ENCODE assay signal across 8 mouse cellular contexts in genomic region chr15:97964836-97965187, GRCm38 (mm10). TPM values are rescaled to one million over a fixed set of nuclear protein-coding genes. Genes with fewer than 3 reads are reported as not detected.
DNase-seq lines count a peak whose midpoint lies in the region; ATAC-seq and TF ChIP-seq lines count a peak whose summit lies in the region.

No protein-coding gene starts in this region.

- no peak for TF ChIP-seq POLR2A in ES-Bruce4 (IDR thresholded peaks at IDR 0.05; ENCODE audit: insufficient read depth, low read length)

- H3K4me2 ChIP-seq in forebrain, embryonic 12.5 days: peak overlapping the region; percentile 78
- peak overlapping the region; percentile 93 for H3K4me2 ChIP-seq in liver, embryonic 13.5 days

- WGBS in forebrain, embryonic 12.5 days: 13% methylated on average over 7 of the region's 7 CpGs
- 42% methylated on average over 7 of the region's 7 CpGs for WGBS in liver, embryonic 13.5 days (ENCODE audit: insufficient replicate concordance)

- H3K4me3 ChIP-seq in gastrocnemius, adult 2 months: peak overlapping the region; percentile 92
- peak overlapping the region; percentile 81 for H3K4me3 ChIP-seq in ES-Bruce4 (ENCODE audit: low read depth, low read length)
- H3K4me3 ChIP-seq in forebrain, embryonic 12.5 days (replicated peaks): peak overlapping the region; percentile 58
- H3K4me3 ChIP-seq in liver, embryonic 13.5 days (replicated peaks): peak overlapping the region; percentile 72

- no peak; the same call in 1 of the 2 replicates for ATAC-seq in forebrain, embryonic 12.5 days (ENCODE audit: low FRiP score)
- ATAC-seq in liver, embryonic 13.5 days (ENCODE audit: low read depth): no peak

- no peak for TF ChIP-seq EP300 in ES-Bruce4 (IDR thresholded peaks at IDR 0.05; ENCODE audit: insufficient read depth, low read depth, low read length)

- no peaks in the 10 kb centered on the region for H3K9me3 ChIP-seq in ES-Bruce4 (replicated peaks; ENCODE audit: control insufficient read depth, insufficient read depth, low read length, poor library complexity, severe bottlenecking)
- no peaks in the 10 kb centered on the region for H3K9me3 ChIP-seq in forebrain, embryonic 12.5 days
- no peaks in the 10 kb centered on the region for H3K9me3 ChIP-seq in liver, embryonic 13.5 days (replicated peaks)

- peak overlapping the region; percentile 80 for H3K9ac ChIP-seq in ES-Bruce4 (ENCODE audit: low read depth, poor library complexity, severe bottlenecking)
- peak overlapping the region; percentile 68 for H3K9ac ChIP-seq in forebrain, embryonic 12.5 days
- H3K9ac ChIP-seq in liver, embryonic 13.5 days: peak overlapping the region; percentile 81

- H3K36me3 ChIP-seq in ES-Bruce4 (ENCODE audit: control insufficient read depth, insufficient read depth, low read length, poor library complexity, severe bottlenecking): no peaks in the 10 kb centered on the region
- no peaks in the 10 kb centered on the region for H3K36me3 ChIP-seq in forebrain, embryonic 12.5 days (replicated peaks)
- no peaks in the 10 kb centered on the region for H3K36me3 ChIP-seq in liver, embryonic 13.5 days

- peak overlapping the region; percentile 92; the same call in 1 of the 2 replicates for H3K27ac ChIP-seq in gastrocnemius, adult 2 months
- H3K27ac ChIP-seq in ES-Bruce4 (ENCODE audit: insufficient read depth, low read length): no peak overlapping the region
- peak overlapping the region; percentile 89 for H3K27ac ChIP-seq in forebrain, embryonic 12.5 days
- no peak overlapping the region for H3K27ac ChIP-seq in liver, embryonic 13.5 days

- intact Hi-C loops in gastrocnemius, adult 2 months (cut with DNase I): loop anchor here (5.0 kb wide), 2 partner anchors 192 to 212 kb away; no protein-coding TSS in a partner anchor

- no peaks in the 10 kb centered on the region for H3K27me3 ChIP-seq in ES-Bruce4 (ENCODE audit: control insufficient read depth, insufficient read depth, low read length, poor library complexity, severe bottlenecking)
- H3K27me3 ChIP-seq in forebrain, embryonic 12.5 days: peaks cover 10% of the 10 kb centered on the region
- no peaks in the 10 kb centered on the region for H3K27me3 ChIP-seq in liver, embryonic 13.5 days

- no peaks in the 10 kb centered on the region for H3K4me1 ChIP-seq in ES-Bruce4 (ENCODE audit: control insufficient read depth, insufficient read depth, low read length)
- H3K4me1 ChIP-seq in forebrain, embryonic 12.5 days: peaks cover 21% of the 10 kb centered on the region
- peaks cover 7% of the 10 kb centered on the region for H3K4me1 ChIP-seq in liver, embryonic 13.5 days (replicated peaks)

- no peak for TF ChIP-seq CTCF in gastrocnemius, adult 2 months (IDR thresholded peaks at IDR 0.05)
- no peak for TF ChIP-seq CTCF in ES-Bruce4 (IDR thresholded peaks at IDR 0.05; ENCODE audit: low read depth, low read length)

- DNase-seq in gastrocnemius, adult 2 months: no peak
- no peak for DNase-seq in gastrocnemius, adult 18-20 months (ENCODE audit: low spot score)
- no peak for DNase-seq in liver, embryonic 13.5 days
- no peak for DNase-seq in spleen, postnatal 36 days (ENCODE audit: low spot score in 2 of 2)
- no peak for DNase-seq in frontal cortex, adult 2 months (ENCODE audit: extremely low spot score in 1 of 2, low spot score in 1 of 2)
- DNase-seq in retina, postnatal 1 day: no peak

RNA-seq across cellular contexts. Expression of gene Tmem106c, which starts 0.8 kb away (rescaled TPM):
- total RNA-seq in gastrocnemius, adult 2 months (2021): 1 to 10 TPM; 4.9 to 7.3 TPM
- total RNA-seq in gastrocnemius, adult 18-20 months (2021): 1 to 10 TPM; 5.8 to 7.4 TPM
- polyA plus RNA-seq in ES-Bruce4 (2011; ENCODE audit: insufficient read depth, insufficient read length, low read depth, missing spikeins): 48.5 and 49.2 TPM in 2 replicates
- polyA plus RNA-seq in forebrain, embryonic 12.5 days (2016; fragmentation: Nextera tagmentation; extraction: Ambion mirVana): 41.5 and 44.9 TPM in 2 replicates
- 14.8 and 15.8 TPM in 2 replicates for polyA plus RNA-seq in liver, embryonic 13.5 days (2015; fragmentation: Nextera tagmentation; extraction: Ambion mirVana)
- 50.6 and 56.1 TPM in 2 replicates for polyA plus RNA-seq in frontal cortex, adult 2 months (2012; rRNA removed)

RNA-seq across cellular contexts. Expression of gene Col2a1, which starts 39.7 kb away (rescaled TPM):
- total RNA-seq in gastrocnemius, adult 2 months (2021): 1 to 10 TPM; 1.1 to 1.5 TPM
- under 1 TPM; 0.19 to 0.37 TPM for total RNA-seq in gastrocnemius, adult 18-20 months (2021)
- 12.9 and 13.1 TPM in 2 replicates for polyA plus RNA-seq in ES-Bruce4 (2011; ENCODE audit: insufficient read depth, insufficient read length, low read depth, missing spikeins)
- polyA plus RNA-seq in forebrain, embryonic 12.5 days (2016; fragmentation: Nextera tagmentation; extraction: Ambion mirVana): 112 and 122 TPM in 2 replicates
- polyA plus RNA-seq in liver, embryonic 13.5 days (2015; fragmentation: Nextera tagmentation; extraction: Ambion mirVana): 0.27 and 0.28 TPM in 2 replicates
- 1.8 and 2.0 TPM in 2 replicates for polyA plus RNA-seq in frontal cortex, adult 2 months (2012; rRNA removed)

RNA-seq across cellular contexts. Expression of gene Vdr, which starts 54.4 kb away (rescaled TPM):
- total RNA-seq in gastrocnemius, adult 2 months (2021): under 1 TPM in 1 of 2 experiments, not detected in 1; 0.14 TPM
- total RNA-seq in gastrocnemius, adult 18-20 months (2021): under 1 TPM; 0.09 TPM
- polyA plus RNA-seq in ES-Bruce4 (2011; ENCODE audit: insufficient read depth, insufficient read length, low read depth, missing spikeins): 1.5 and 1.6 TPM in 2 replicates
- polyA plus RNA-seq in forebrain, embryonic 12.5 days (2016; fragmentation: Nextera tagmentation; extraction: Ambion mirVana): 0.59 TPM in 1 of 2 replicates, not detected in the other
- polyA plus RNA-seq in liver, embryonic 13.5 days (2015; fragmentation: Nextera tagmentation; extraction: Ambion mirVana): 0.22 and 0.41 TPM in 2 replicates
- 1.2 and 1.5 TPM in 2 replicates for polyA plus RNA-seq in frontal cortex, adult 2 months (2012; rRNA removed)

Comparison
In these comparisons a context has a peak if more than half of its experiments do, and no peak if none do; other contexts are left out.
1. H3K27ac ChIP-seq: peak in gastrocnemius, adult 2 months (single experiment) and forebrain, embryonic 12.5 days (single experiment); none in ES-Bruce4 (single experiment) and liver, embryonic 13.5 days (single experiment).
2. Peak in every context shown above with its lines, with median percentiles within 50 percentile points of each other: H3K4me3 ChIP-seq and H3K9ac ChIP-seq.